Mouse (Mus musculus) midbrain, postnatal 0 days (tissue): ENCODE data around the gene Mapk8ip1. TPM values are rescaled to one million over a fixed set of nuclear protein-coding genes. Genes with fewer than 3 reads are reported as not detected.

Experiments used
- ATAC-seq: fragments of 200-750 bp; cut with Nextera tagmentation; 2 replicates; pipeline ENCODE4 v1.8.0; 2017; ENCODE audit warnings: moderate number of reproducible peaks, mild to moderate bottlenecking, moderate TSS enrichment, moderate library complexity; ENCODE audit not compliant: low FRiP score
- DNase-seq: peaks from one replicate; pipeline ENCODE4 v3.0.0-alpha.2; 2015; ENCODE audit warnings: low spot score
- H3K27ac ChIP-seq: fragments of 300-500 bp; sonication (generic); 2 replicates; pipeline ENCODE4 v1.5.1; 2014; ENCODE audit warnings: low read depth, mild to moderate bottlenecking, low read length, mixed read lengths
- H3K27me3 ChIP-seq: fragments of 300-500 bp; sonication (generic); 2 replicates; pipeline ENCODE4 v1.6.1; 2014; ENCODE audit warnings: low read length, control low read depth, mixed read lengths; ENCODE audit not compliant: insufficient read depth
- H3K36me3 ChIP-seq: fragments of 300-500 bp; sonication (generic); 2 replicates; pipeline ENCODE4 v1.6.1; 2014; ENCODE audit warnings: low read length, control low read depth, mixed read lengths; ENCODE audit not compliant: insufficient read depth
- H3K4me1 ChIP-seq: fragments of 300-500 bp; sonication (generic); 2 replicates; pipeline ENCODE4 v1.6.1; 2014; ENCODE audit warnings: mild to moderate bottlenecking, control low read depth, antibody characterized with exemption, low read length, mixed read lengths; ENCODE audit not compliant: insufficient read depth
- H3K4me2 ChIP-seq: fragments of 300-500 bp; sonication (generic); 2 replicates; pipeline ENCODE4 v1.6.1; 2014; ENCODE audit warnings: low read depth, mild to moderate bottlenecking, low read length, mixed read lengths; ENCODE audit not compliant: poor library complexity, severe bottlenecking
- H3K4me3 ChIP-seq: fragments of 300-500 bp; sonication (generic); 2 replicates; pipeline ENCODE4 v1.5.1; 2014; ENCODE audit warnings: low read depth, mild to moderate bottlenecking, low read length, moderate library complexity
- H3K9ac ChIP-seq: fragments of 300-500 bp; sonication (generic); replicated peaks from 2 replicates; pipeline ENCODE4 v1.6.1; 2014; ENCODE audit warnings: mild to moderate bottlenecking, low read length, moderate library complexity, mixed read lengths; ENCODE audit not compliant: poor library complexity, severe bottlenecking
- H3K9me3 ChIP-seq: fragments of 300-500 bp; sonication (generic); 2 replicates; pipeline ENCODE4 v1.6.1; 2016; ENCODE audit warnings: low read length, control low read depth
- CTCF ChIP-seq: IDR thresholded peaks from 2 replicates; pipeline ENCODE4 v1.5.1; 2016; ENCODE audit warnings: antibody characterized with exemption, mild to moderate bottlenecking
- WGBS: fragments of 180-500 bp; shearing (Covaris S2); extraction: QIAGEN DNeasy Blood & Tissue Kit; methylation state at CpG from one replicate; pipeline ENCODE4 v1.1.7; 2014; 5-methylcytosine and 5-hydroxymethylcytosine counted together
- polyA plus RNA-seq: library from polyadenylated mRNA; unstranded; fragments of >200 nt; fragmentation: Nextera tagmentation; extraction: Ambion mirVana; gene quantifications from 2 replicates; pipeline ENCODE4 v1.2.1, GENCODE M21; 2015
- total RNA-seq: library from RNA; depleted of rRNA; stranded (reverse); fragments of >200 nt; gene quantifications from 2 replicates; pipeline ENCODE4 v1.2.3, GENCODE M21; 2014

The Mapk8ip1 gene
- total and polyA plus RNA-seq, 2 experiments from 2014 or later: 178 to 357 TPM

GRCm38 (mm10) chr2:92388081-92388517 lies 13.0 kb downstream of the Mapk8ip1 start:
- Histone ChIP-seq H3K27me3 (no peaks in the 10 kb centered on the region), H3K27ac (peak overlapping the region; percentile 90), H3K4me1 (peaks cover 16% of the 10 kb centered on the region), H3K9me3 (no peaks in the 10 kb centered on the region), H3K4me2 (peak overlapping the region; percentile 85), H3K36me3 (peaks cover 45% of the 10 kb centered on the region), H3K4me3 (peak overlapping the region; percentile 71), H3K9ac (peak overlapping the region; percentile 89)
- DNase-seq (no peak), ATAC-seq (no peak)
- no peak for TF ChIP-seq CTCF
- 28% methylated on average over 3 of the region's 3 CpGs for WGBS

DNA sequence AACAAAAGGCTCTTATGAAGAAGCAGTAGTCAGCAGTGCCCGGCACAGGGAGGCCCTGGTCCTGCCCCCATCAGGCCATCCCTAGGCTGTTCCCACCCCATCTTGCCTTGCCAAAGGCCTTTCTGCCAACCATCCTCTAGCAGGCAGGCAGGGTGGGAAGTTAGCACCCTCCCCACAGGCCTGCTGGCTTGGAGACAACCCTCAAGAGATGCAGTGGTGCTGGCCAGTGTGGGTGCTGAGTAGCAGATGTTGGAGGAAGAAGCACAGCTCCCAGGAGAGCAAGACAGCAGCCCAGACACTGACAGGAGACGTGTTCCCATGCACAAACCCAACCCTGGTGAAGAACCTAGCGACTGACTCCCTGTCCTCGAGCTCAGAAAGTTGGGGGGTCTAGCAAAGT lies 13.4 kb downstream of the Mapk8ip1 start:
- DNase-seq (no peak), ATAC-seq (no peak)
- 66% methylated on average over 4 of the region's 4 CpGs for WGBS
- no peaks in the 10 kb centered on the region for H3K9me3 ChIP-seq
- peaks cover 14% of the 10 kb centered on the region for H3K4me1 ChIP-seq
- peak overlapping the region; percentile 90; the same call in 1 of the 2 replicates for H3K27ac ChIP-seq
- peaks cover 50% of the 10 kb centered on the region for H3K36me3 ChIP-seq
- H3K27me3 ChIP-seq: no peaks in the 10 kb centered on the region
- H3K4me2 ChIP-seq: peak overlapping the region; percentile 85
- H3K9ac ChIP-seq: no peak overlapping the region; the same call in 1 of the 2 replicates
- no peak overlapping the region; the same call in 1 of the 2 replicates for H3K4me3 ChIP-seq
- TF ChIP-seq CTCF: no peak

DNA sequence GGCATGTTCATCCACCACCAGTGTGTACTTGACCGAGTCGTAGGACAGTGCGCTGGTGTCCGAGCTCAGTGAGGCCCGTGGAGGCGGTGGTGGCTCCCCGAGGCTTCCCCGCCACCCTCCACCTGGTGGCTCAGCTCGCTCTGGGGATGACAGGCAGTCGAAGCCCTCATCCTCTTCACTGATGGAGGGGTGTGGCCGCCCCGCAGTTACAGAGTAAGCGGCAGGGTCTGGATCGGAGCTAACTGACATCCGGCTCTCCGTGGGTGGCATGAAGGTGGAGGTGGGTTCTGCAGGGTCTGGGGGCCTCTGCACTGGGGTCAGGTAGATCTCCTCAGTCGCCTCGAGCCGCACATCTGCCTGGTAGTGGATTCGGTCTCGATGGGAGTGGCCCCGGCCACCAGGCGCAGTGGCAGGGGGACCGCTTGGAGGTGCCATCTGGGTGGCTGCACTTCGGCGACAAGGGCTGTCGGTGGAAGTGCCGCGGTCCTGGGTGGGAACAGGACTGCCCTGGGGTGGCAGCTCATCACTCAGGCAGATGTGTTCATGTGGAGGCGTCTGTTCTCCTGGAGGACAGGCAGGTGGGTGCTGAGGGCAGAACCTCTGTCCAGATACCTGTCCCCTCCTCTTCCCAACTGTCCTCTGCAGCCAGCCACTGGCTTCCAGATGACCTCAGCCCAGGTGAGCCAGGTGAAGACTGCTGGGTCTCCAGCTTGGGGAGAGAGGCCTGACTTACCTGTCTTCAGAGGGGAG lies 14.1 kb downstream of the Mapk8ip1 start:
- H3K4me3 ChIP-seq: no peak overlapping the region
- 93% methylated on average over 30 of the region's 30 CpGs for WGBS
- no peaks in the 10 kb centered on the region for H3K9me3 ChIP-seq
- DNase-seq (no peak), ATAC-seq (no peak)
- H3K9ac ChIP-seq: no peak overlapping the region; the same call in 1 of the 2 replicates
- no peak for TF ChIP-seq CTCF
- H3K4me2 ChIP-seq: no peak overlapping the region
- peaks cover 56% of the 10 kb centered on the region for H3K36me3 ChIP-seq
- no peaks in the 10 kb centered on the region for H3K27me3 ChIP-seq
- H3K4me1 ChIP-seq: peaks cover 12% of the 10 kb centered on the region
- no peak overlapping the region for H3K27ac ChIP-seq

GRCm38 (mm10) chr2:92385113-92386051 lies 15.7 kb downstream of the Mapk8ip1 start:
- Histone ChIP-seq H3K4me1 (peaks cover 11% of the 10 kb centered on the region), H3K9ac (no peak overlapping the region), H3K9me3 (no peaks in the 10 kb centered on the region), H3K4me3 (no peak overlapping the region), H3K27ac (no peak overlapping the region), H3K27me3 (no peaks in the 10 kb centered on the region), H3K4me2 (no peak overlapping the region), H3K36me3 (peaks cover 67% of the 10 kb centered on the region)
- ATAC-seq (no peak), DNase-seq (no peak)
- TF ChIP-seq CTCF: no peak
- WGBS: 79% methylated on average over 22 of the region's 22 CpGs

GRCm38 (mm10) chr2:92384101-92384500 lies 17.0 kb downstream of the Mapk8ip1 start:
- peaks cover 76% of the 10 kb centered on the region for H3K36me3 ChIP-seq
- H3K9ac ChIP-seq: no peak overlapping the region
- no peak overlapping the region for H3K27ac ChIP-seq
- DNase-seq (no peak), ATAC-seq (no peak)
- TF ChIP-seq CTCF: no peak
- H3K4me1 ChIP-seq: peaks cover 7% of the 10 kb centered on the region
- no peak overlapping the region for H3K4me2 ChIP-seq
- 82% methylated on average over 4 of the region's 4 CpGs for WGBS
- no peaks in the 10 kb centered on the region for H3K9me3 ChIP-seq
- no peaks in the 10 kb centered on the region for H3K27me3 ChIP-seq
- H3K4me3 ChIP-seq: no peak overlapping the region
